1 mouse cellular context compared by ENCODE assay signal in the genomic region with DNA sequence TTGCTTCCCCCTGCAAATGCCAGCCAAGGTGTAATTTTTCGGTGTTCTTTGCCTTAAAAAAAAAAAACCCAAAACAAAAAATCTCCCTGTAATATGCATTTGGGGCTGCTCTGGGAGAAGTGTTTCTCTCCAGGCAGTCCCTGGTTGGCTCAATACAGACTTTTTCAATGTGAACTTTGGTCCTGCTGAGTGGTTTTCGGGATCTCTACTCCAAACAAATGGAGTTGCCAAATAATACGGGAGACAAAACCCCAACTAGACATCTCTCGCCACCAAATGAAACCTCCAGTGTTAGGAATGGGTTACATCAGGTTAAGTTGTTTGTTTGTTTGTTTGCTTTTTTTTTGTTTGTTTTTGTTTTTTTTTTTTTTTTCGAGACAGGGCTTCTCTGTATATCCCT.
TF ChIP-seq lines count a peak whose summit lies in the region.

No protein-coding gene starts in this region.

TF ChIP-seq in CH12.LX, 34 proteins besides CTCF, POLR2A, EP300 and RAD21 (continued from another document):
- TF ChIP-seq RCOR1 (conservative IDR thresholded peaks at IDR 0.05; ENCODE audit: low read depth, low read length) (no peak), ZKSCAN1 (IDR thresholded peaks at IDR 0.05; ENCODE audit: borderline replicate concordance, low read depth, low read length) (no peak), SMC3 (IDR thresholded peaks at IDR 0.05; ENCODE audit: low read depth, low read length) (no peak), IRF4 (IDR thresholded peaks at IDR 0.05; ENCODE audit: low read depth, low read length) (no peak), SIN3A (IDR thresholded peaks at IDR 0.05; ENCODE audit: low read length) (no peak), MYC (IDR thresholded peaks at IDR 0.05; ENCODE audit: low read depth, low read length) (no peak), UBTF (IDR thresholded peaks at IDR 0.05; ENCODE audit: low read depth, low read length) (no peak), POLR2AphosphoS2 (IDR thresholded peaks at IDR 0.05; ENCODE audit: low read depth, low read length) (no peak)
